Mouse (Mus musculus): ENCODE data around the gene Mdga1. TPM values are rescaled to one million over a fixed set of nuclear protein-coding genes. Genes with fewer than 3 reads are reported as not detected.

Mdga1 gene
- polyA plus RNA-seq, 1 experiment = 2.5 TPM

- H3K4me3 ChIP-seq = no peak overlapping the region
- no peaks in the 10 kb centered on the region for H3K79me2 ChIP-seq (ENCODE audit: control insufficient read depth, insufficient read depth)
- no peaks in the 10 kb centered on the region for H3K27me3 ChIP-seq (ENCODE audit: control insufficient read depth, insufficient read depth, insufficient read length)
- no peak for TF ChIP-seq TCF12 (IDR thresholded peaks at IDR 0.05; ENCODE audit: insufficient read depth, poor library complexity, severe bottlenecking)
- TF ChIP-seq MYOG (IDR thresholded peaks at IDR 0.05; ENCODE audit: control insufficient read depth in 1 of 3, insufficient read depth in 1 of 3, insufficient read length in 2 of 3, low read depth in 2 of 3) = no peak
- TF ChIP-seq POLR2A (IDR thresholded peaks at IDR 0.05; ENCODE audit: insufficient read length, low read depth) = no peak
- TF ChIP-seq SRF (IDR thresholded peaks at IDR 0.05; ENCODE audit: control insufficient read depth, insufficient read length, low read depth) = no peak
- no peak for TF ChIP-seq MYOD1 (IDR thresholded peaks at IDR 0.05; ENCODE audit: control insufficient read depth in 1 of 3, insufficient read length in 2 of 3, low read depth in 2 of 3)
- TF ChIP-seq USF1 (IDR thresholded peaks at IDR 0.05; ENCODE audit: low read depth) = no peak
- TF ChIP-seq REST (IDR thresholded peaks at IDR 0.05; ENCODE audit: insufficient read depth, insufficient read length) = no peak
- no peak overlapping the region for H3ac ChIP-seq (ENCODE audit: control insufficient read depth, insufficient read length)
- H3K36me3 ChIP-seq (ENCODE audit: control insufficient read depth, insufficient read depth) = no peaks in the 10 kb centered on the region
- H3K4me2 ChIP-seq (ENCODE audit: low read depth) = no peak overlapping the region
Observed at GRCm38 (mm10) chr17:29981568-29981967, 11.7 kb upstream of the Mdga1 start.

GRCm38 (mm10) chr17:29979841-29980240 is 10.0 kb upstream of the Mdga1 start:
- Histone ChIP-seq H3K4me2 (ENCODE audit: low read depth) (no peak overlapping the region), H3K27me3 (ENCODE audit: control insufficient read depth, insufficient read depth, insufficient read length) (no peaks in the 10 kb centered on the region), H3K4me3 (no peak overlapping the region), H3ac (ENCODE audit: control insufficient read depth, insufficient read length) (no peak overlapping the region), H3K36me3 (ENCODE audit: control insufficient read depth, insufficient read depth) (no peaks in the 10 kb centered on the region), H3K79me2 (ENCODE audit: control insufficient read depth, insufficient read depth) (no peaks in the 10 kb centered on the region)
- TF ChIP-seq SRF (IDR thresholded peaks at IDR 0.05; ENCODE audit: control insufficient read depth, insufficient read length, low read depth) (no peak), TCF12 (IDR thresholded peaks at IDR 0.05; ENCODE audit: insufficient read depth, poor library complexity, severe bottlenecking) (peak; percentile 21), MYOG (IDR thresholded peaks at IDR 0.05; ENCODE audit: control insufficient read depth in 1 of 3, insufficient read depth in 1 of 3, insufficient read length in 2 of 3, low read depth in 2 of 3) (peak in 1 of 3 experiments; percentile 41), USF1 (IDR thresholded peaks at IDR 0.05; ENCODE audit: low read depth) (no peak)

GRCm38 (mm10) chr17:29979020-29979419 is 9.1 kb upstream of the Mdga1 start:
- Histone ChIP-seq H3K4me2 (ENCODE audit: low read depth) (no peak overlapping the region), H3K79me2 (ENCODE audit: control insufficient read depth, insufficient read depth) (no peaks in the 10 kb centered on the region), H3K27me3 (ENCODE audit: control insufficient read depth, insufficient read depth, insufficient read length) (no peaks in the 10 kb centered on the region), H3ac (ENCODE audit: control insufficient read depth, insufficient read length) (no peak overlapping the region), H3K4me3 (no peak overlapping the region), H3K36me3 (ENCODE audit: control insufficient read depth, insufficient read depth) (no peaks in the 10 kb centered on the region)
- no peak for TF ChIP-seq POLR2AphosphoS2 (IDR thresholded peaks at IDR 0.05; ENCODE audit: insufficient read length, low read depth)

- no peaks in the 10 kb centered on the region for H3K27me3 ChIP-seq (ENCODE audit: control insufficient read depth, insufficient read depth, insufficient read length)
- no peaks in the 10 kb centered on the region for H3K36me3 ChIP-seq (ENCODE audit: control insufficient read depth, insufficient read depth)
- no peak overlapping the region for H3K4me2 ChIP-seq (ENCODE audit: low read depth)
- no peaks in the 10 kb centered on the region for H3K79me2 ChIP-seq (ENCODE audit: control insufficient read depth, insufficient read depth)
- H3ac ChIP-seq (ENCODE audit: control insufficient read depth, insufficient read length) = no peak overlapping the region
- TF ChIP-seq REST (IDR thresholded peaks at IDR 0.05; ENCODE audit: insufficient read depth, insufficient read length) (no peak), MYOG (IDR thresholded peaks at IDR 0.05; ENCODE audit: control insufficient read depth in 1 of 3, insufficient read depth in 1 of 3, insufficient read length in 2 of 3, low read depth in 2 of 3) (peak in 1 of 3 experiments; percentile 4)
- H3K4me3 ChIP-seq = no peak overlapping the region
Observed at GRCm38 (mm10) chr17:29975731-29976130, 5.8 kb upstream of the Mdga1 start.

- no peak for TF ChIP-seq E2F4 (IDR thresholded peaks at IDR 0.05; ENCODE audit: insufficient read depth)
- no peak for TF ChIP-seq TCF3 (IDR thresholded peaks at IDR 0.05; ENCODE audit: insufficient read length, low read depth)
- TF ChIP-seq POLR2AphosphoS2 (IDR thresholded peaks at IDR 0.05; ENCODE audit: insufficient read length, low read depth) = no peak
- TF ChIP-seq CEBPB (IDR thresholded peaks at IDR 0.05; ENCODE audit: insufficient read depth, poor library complexity, severe bottlenecking) = no peak
- no peak for TF ChIP-seq MAX (IDR thresholded peaks at IDR 0.05; ENCODE audit: low read depth)
- no peak for TF ChIP-seq TCF12 (IDR thresholded peaks at IDR 0.05; ENCODE audit: insufficient read depth, poor library complexity, severe bottlenecking)
- TF ChIP-seq USF1 (IDR thresholded peaks at IDR 0.05; ENCODE audit: low read depth) = no peak
- TF ChIP-seq POLR2A (IDR thresholded peaks at IDR 0.05; ENCODE audit: insufficient read length, low read depth) = no peak
- TF ChIP-seq REST (IDR thresholded peaks at IDR 0.05; ENCODE audit: insufficient read depth, insufficient read length) = no peak
- no peak for TF ChIP-seq SRF (IDR thresholded peaks at IDR 0.05; ENCODE audit: control insufficient read depth, insufficient read length, low read depth)
- no peak for TF ChIP-seq MYOG (IDR thresholded peaks at IDR 0.05; ENCODE audit: control insufficient read depth in 1 of 3, insufficient read depth in 1 of 3, insufficient read length in 2 of 3, low read depth in 2 of 3)
- TF ChIP-seq MYOD1 (IDR thresholded peaks at IDR 0.05; ENCODE audit: control insufficient read depth in 1 of 3, insufficient read length in 2 of 3, low read depth in 2 of 3) = no peak
- Histone ChIP-seq H3ac (ENCODE audit: control insufficient read depth, insufficient read length) (no peak overlapping the region), H3K27me3 (ENCODE audit: control insufficient read depth, insufficient read depth, insufficient read length) (peaks cover 10% of the 10 kb centered on the region), H3K4me2 (ENCODE audit: low read depth) (no peak overlapping the region), H3K79me2 (ENCODE audit: control insufficient read depth, insufficient read depth) (no peaks in the 10 kb centered on the region), H3K36me3 (ENCODE audit: control insufficient read depth, insufficient read depth) (no peaks in the 10 kb centered on the region), H3K4me3 (no peak overlapping the region)
Observed at GRCm38 (mm10) chr17:29973226-29973625, 3.3 kb upstream of the Mdga1 start.
